Mouse (Mus musculus) heart, adult 2 months (tissue): ENCODE results near the gene Zfand3. TPM values are rescaled to one million over a fixed set of nuclear protein-coding genes. Genes with fewer than 3 reads are reported as not detected.

Experiments
- DNase-seq, 2 experiments: peaks; one replicate each; pipeline ENCODE4 v3.0.0; 2021
- H3K27ac ChIP-seq: fragments of 200-600 bp; 2 replicates; pipeline ENCODE4 v1.8.1; 2022
- H3K27me3 ChIP-seq: fragments of 200-500 bp; 2 replicates; pipeline ENCODE4 v1.6.1; 2012; ENCODE audit warnings: mild to moderate bottlenecking, low read length, inconsistent platforms, mixed read lengths; ENCODE audit not compliant: control insufficient read depth, insufficient read depth
- H3K36me3 ChIP-seq: fragments of 200-500 bp; 2 replicates; pipeline ENCODE4 v1.6.1; 2012; ENCODE audit warnings: low read length, inconsistent platforms; ENCODE audit not compliant: control insufficient read depth, insufficient read depth
- H3K4me1 ChIP-seq: fragments of 200-500 bp; 2 replicates; pipeline ENCODE4 v1.6.1; 2011; ENCODE audit warnings: low read length; ENCODE audit not compliant: control insufficient read depth, insufficient read depth
- H3K4me3 ChIP-seq: fragments of 200-600 bp; 2 replicates; pipeline ENCODE4 v1.8.1; 2022
- H3K79me2 ChIP-seq: fragments of 200-500 bp; replicated peaks from 2 replicates; pipeline ENCODE4 v1.6.1; 2012; ENCODE audit warnings: mild to moderate bottlenecking, inconsistent platforms, low read length, moderate library complexity, mixed read lengths; ENCODE audit not compliant: control insufficient read depth, insufficient read depth
- H3K9ac ChIP-seq: fragments of 200-500 bp; 2 replicates; pipeline ENCODE4 v1.6.1; 2012; ENCODE audit warnings: low read depth, mild to moderate bottlenecking, control low read depth, inconsistent platforms, low read length, mixed read lengths
- CTCF ChIP-seq: fragments of 200-600 bp; IDR thresholded peaks from 2 replicates; pipeline ENCODE4 v1.8.1; 2022; ENCODE audit warnings: antibody characterized with exemption, mild to moderate bottlenecking, moderate library complexity
- EP300 ChIP-seq: fragments of 200-500 bp; IDR thresholded peaks from 2 replicates; pipeline ENCODE4 v1.6.1; 2011; ENCODE audit warnings: low read depth, low read length, control low read depth; ENCODE audit not compliant: insufficient read depth
- POLR2A ChIP-seq: fragments of 200-500 bp; IDR thresholded peaks from 2 replicates; pipeline ENCODE4 v1.6.1; 2011; ENCODE audit warnings: mild to moderate bottlenecking, low read depth, low read length, control low read depth; ENCODE audit not compliant: insufficient read depth
- WGBS: fragments of 180-500 bp; shearing (Covaris S2); methylation state at CpG from one replicate; pipeline ENCODE4 v1.1.7; 2018; 5-methylcytosine and 5-hydroxymethylcytosine counted together
- intact Hi-C: fragments of 180-260 bp; cut with DNase I; formaldehyde crosslinking; loops from one replicate; pipeline ENCODE4 v1.15.1; 2025
- polyA plus RNA-seq: library from polyadenylated mRNA; depleted of rRNA; stranded (reverse); fragments of >200 nt; gene quantifications from 2 replicates; pipeline ENCODE4 v1.2.3, GENCODE M21; 2012
- total RNA-seq, 2 experiments: library from RNA; stranded (reverse); gene quantifications; 2 replicates each; pipeline ENCODE4 v1.2.3; 2021

Gene Zfand3
- total and polyA plus RNA-seq, 3 experiments: 106 to 149 (median 130) TPM

DNA sequence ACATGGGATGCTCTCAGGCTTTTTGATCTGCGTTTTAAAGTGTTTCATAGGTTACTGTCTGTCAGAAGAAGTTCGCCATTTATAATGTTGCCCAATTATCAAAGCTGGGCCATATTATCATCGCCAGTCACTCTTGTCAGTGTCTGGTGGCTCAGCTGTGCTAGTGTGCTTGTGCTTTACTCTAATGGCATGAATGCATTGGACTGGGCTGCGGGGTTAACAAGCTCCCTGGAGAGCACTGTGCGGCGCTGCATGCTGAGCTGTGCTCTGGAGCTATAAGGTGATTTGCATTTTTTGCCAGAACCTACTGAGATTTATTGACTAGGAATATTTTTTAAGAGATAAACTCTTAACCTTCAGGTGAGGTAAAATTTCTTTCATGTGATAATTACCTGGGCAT, 145.4 kb downstream of the Zfand3 start:
- H3K36me3 ChIP-seq: peaks cover 22% of the 10 kb centered on the region
- no peak overlapping the region for H3K9ac ChIP-seq
- 90% methylated on average over 6 of the region's 6 CpGs for WGBS
- TF ChIP-seq POLR2A: no peak
- TF ChIP-seq EP300: no peak
- no peak for TF ChIP-seq CTCF
- intact Hi-C loops: loop anchor here (5.0 kb wide), 1 partner anchor 42 kb away; no protein-coding TSS in a partner anchor
- H3K4me1 ChIP-seq: peaks cover 21% of the 10 kb centered on the region
- peaks cover 8% of the 10 kb centered on the region for H3K79me2 ChIP-seq
- H3K4me3 ChIP-seq: no peak overlapping the region
- no peak for DNase-seq
- no peaks in the 10 kb centered on the region for H3K27me3 ChIP-seq
- H3K27ac ChIP-seq: no peak overlapping the region

DNA sequence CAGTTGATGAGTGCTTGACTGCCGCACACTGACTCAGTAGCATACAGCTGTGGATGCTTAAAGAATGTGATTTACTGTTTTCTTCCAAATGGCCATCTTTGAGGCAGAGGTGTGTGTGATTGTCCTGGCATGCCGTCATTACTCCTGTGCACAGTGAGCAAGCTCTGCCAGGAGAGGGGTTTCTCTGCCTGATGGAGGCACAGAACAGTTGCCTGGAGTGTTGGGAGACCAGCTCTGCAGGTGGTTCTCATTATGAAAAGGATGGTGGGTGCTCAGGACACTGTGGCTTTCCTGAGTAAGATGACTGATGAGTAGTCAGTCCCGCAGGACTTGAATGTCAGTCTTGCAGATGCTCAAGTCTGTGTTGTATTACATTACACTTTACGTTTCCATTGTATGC, 149.6 kb downstream of the Zfand3 start:
- no peak overlapping the region for H3K27ac ChIP-seq
- TF ChIP-seq POLR2A (no peak), CTCF (no peak), EP300 (no peak)
- H3K36me3 ChIP-seq: peaks cover 9% of the 10 kb centered on the region; the same call in 1 of the 2 replicates
- H3K9ac ChIP-seq: no peak overlapping the region
- H3K4me1 ChIP-seq: peaks cover 11% of the 10 kb centered on the region
- H3K4me3 ChIP-seq: no peak overlapping the region
- intact Hi-C loops: loop anchor here (5.0 kb wide), 1 partner anchor 38 kb away; no protein-coding TSS in a partner anchor
- 71% methylated on average over 4 of the region's 4 CpGs for WGBS
- H3K79me2 ChIP-seq: peaks cover 9% of the 10 kb centered on the region
- no peaks in the 10 kb centered on the region for H3K27me3 ChIP-seq
- no peak for DNase-seq

- TF ChIP-seq POLR2A (no peak), CTCF (no peak), EP300 (no peak)
- H3K4me3 ChIP-seq: no peak overlapping the region
- H3K9ac ChIP-seq: no peak overlapping the region
- H3K27ac ChIP-seq: no peak overlapping the region
- peaks cover 11% of the 10 kb centered on the region for H3K4me1 ChIP-seq
- WGBS: 61% methylated on average over 1 of the region's 1 CpGs
- no peak for DNase-seq
- intact Hi-C loops: loop anchor here (5.0 kb wide), 1 partner anchor 37 kb away; no protein-coding TSS in a partner anchor
- H3K27me3 ChIP-seq: no peaks in the 10 kb centered on the region
- H3K79me2 ChIP-seq: peaks cover 5% of the 10 kb centered on the region; the same call in 1 of the 2 replicates
- peaks cover 9% of the 10 kb centered on the region; the same call in 1 of the 2 replicates for H3K36me3 ChIP-seq
Measured at GRCm38 (mm10) chr17:30154861-30155260, 150.3 kb downstream of the Zfand3 start.

- Histone ChIP-seq H3K27ac (no peak overlapping the region), H3K4me1 (peaks cover 11% of the 10 kb centered on the region), H3K79me2 (peaks cover 6% of the 10 kb centered on the region; the same call in 1 of the 2 replicates), H3K27me3 (no peaks in the 10 kb centered on the region), H3K36me3 (peaks cover 9% of the 10 kb centered on the region; the same call in 1 of the 2 replicates), H3K4me3 (no peak overlapping the region), H3K9ac (no peak overlapping the region)
- intact Hi-C loops: no loop called here
- no peak for DNase-seq
- WGBS: 43% methylated on average over 7 of the region's 7 CpGs
- TF ChIP-seq EP300: no peak
- no peak for TF ChIP-seq POLR2A
- TF ChIP-seq CTCF: no peak
Measured at GRCm38 (mm10) chr17:30155411-30155925, 150.9 kb downstream of the Zfand3 start.

DNA sequence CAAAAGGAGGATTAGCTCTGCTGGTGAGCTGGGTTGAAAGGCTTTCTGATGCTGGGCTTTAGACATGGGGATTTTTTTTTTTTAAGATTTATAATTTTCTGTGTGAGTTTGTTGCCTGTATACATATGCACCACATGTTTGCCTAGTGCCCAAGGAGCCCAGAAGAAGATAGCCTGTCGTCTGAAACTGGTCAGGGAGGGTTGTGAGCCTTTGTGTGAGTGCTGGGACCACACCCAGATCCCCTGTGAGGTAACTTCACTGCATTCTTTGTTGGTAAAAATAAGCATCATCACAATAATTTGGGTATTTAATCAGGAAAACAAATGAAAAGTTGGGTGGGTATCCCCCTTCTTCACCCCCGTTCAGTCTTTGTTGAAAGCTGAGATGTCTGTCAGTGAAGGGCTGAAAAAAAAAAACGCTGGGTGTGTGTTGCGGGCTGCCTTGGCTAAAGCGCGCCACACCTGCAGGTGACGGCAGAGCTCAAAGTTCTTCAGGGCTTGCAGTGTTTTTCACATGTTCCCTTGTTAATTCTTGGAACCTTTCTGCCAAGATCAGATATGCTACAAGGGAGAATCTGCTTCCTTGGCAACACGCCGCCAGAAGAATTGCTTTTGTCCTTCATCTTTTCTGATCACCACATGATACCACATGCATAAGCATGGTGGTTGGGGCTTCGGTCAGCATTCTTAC, 154.0 kb downstream of the Zfand3 start:
- TF ChIP-seq POLR2A: no peak
- no peak for TF ChIP-seq CTCF
- no peak for TF ChIP-seq EP300
- no peak overlapping the region for H3K9ac ChIP-seq
- WGBS: 70% methylated on average over 10 of the region's 10 CpGs

GRCm38 (mm10) chr17:30159341-30159740, 154.8 kb downstream of the Zfand3 start:
- Histone ChIP-seq H3K9ac (no peak overlapping the region), H3K4me3 (no peak overlapping the region), H3K27me3 (no peaks in the 10 kb centered on the region), H3K79me2 (peaks cover 3% of the 10 kb centered on the region; the same call in 1 of the 2 replicates), H3K36me3 (peaks cover 7% of the 10 kb centered on the region), H3K4me1 (peaks cover 12% of the 10 kb centered on the region), H3K27ac (no peak overlapping the region)
- 66% methylated on average over 5 of the region's 5 CpGs for WGBS
- intact Hi-C loops: no loop called here
- no peak for TF ChIP-seq POLR2A
- no peak for TF ChIP-seq CTCF
- no peak for TF ChIP-seq EP300
- no peak for DNase-seq

More for the DNA sequence above, 154.0 kb downstream of the Zfand3 start:
- Histone ChIP-seq H3K36me3 (peaks cover 5% of the 10 kb centered on the region; the same call in 1 of the 2 replicates), H3K27ac (no peak overlapping the region), H3K27me3 (no peaks in the 10 kb centered on the region), H3K4me3 (no peak overlapping the region), H3K4me1 (peaks cover 10% of the 10 kb centered on the region), H3K79me2 (peaks cover 4% of the 10 kb centered on the region)
- no peak for DNase-seq
- intact Hi-C loops: no loop called here
